Mouse (Mus musculus) limb, embryonic 13.5 days (tissue): ENCODE measurements at regions not wholly inside any gene's neighbourhood (a gene's known extent, or its start where the extent isn't known, plus 50 kb on each side); places are given as distances from the start of the nearest gene placed in this dataset.

Experiments
- ATAC-seq: fragments of 200-750 bp; cut with Nextera tagmentation; 2 replicates; pipeline ENCODE4 v1.8.0; 2017; ENCODE audit warnings: low read depth, moderate number of reproducible peaks, moderate TSS enrichment; ENCODE audit not compliant: low FRiP score
- H3K27ac ChIP-seq: fragments of 300-500 bp; sonication (generic); 2 replicates; pipeline ENCODE4 v1.5.1; 2015; ENCODE audit warnings: inconsistent platforms, mild to moderate bottlenecking, moderate library complexity
- H3K27me3 ChIP-seq: fragments of 300-500 bp; sonication (generic); 2 replicates; pipeline ENCODE4 v1.6.1; 2015; ENCODE audit warnings: mild to moderate bottlenecking, inconsistent platforms
- H3K36me3 ChIP-seq: fragments of 300-500 bp; sonication (generic); 2 replicates; pipeline ENCODE4 v1.6.1; 2015; ENCODE audit warnings: inconsistent platforms, mild to moderate bottlenecking, moderate library complexity
- H3K4me1 ChIP-seq: fragments of 300-500 bp; sonication (generic); 2 replicates; pipeline ENCODE4 v1.6.1; 2015; ENCODE audit warnings: inconsistent platforms
- H3K4me2 ChIP-seq: fragments of 300-500 bp; sonication (generic); replicated peaks from 2 replicates; pipeline ENCODE4 v1.6.1; 2015; ENCODE audit warnings: inconsistent platforms, mild to moderate bottlenecking, moderate library complexity
- H3K4me3 ChIP-seq: fragments of 300-500 bp; sonication (generic); 2 replicates; pipeline ENCODE4 v1.5.1; 2015; ENCODE audit warnings: moderate library complexity, mild to moderate bottlenecking, inconsistent platforms
- H3K9ac ChIP-seq: fragments of 300-500 bp; sonication (generic); 2 replicates; pipeline ENCODE4 v1.6.1; 2015; ENCODE audit warnings: mild to moderate bottlenecking, inconsistent platforms
- H3K9me3 ChIP-seq: fragments of 300-500 bp; sonication (generic); 2 replicates; pipeline ENCODE4 v1.6.1; 2016; ENCODE audit warnings: inconsistent platforms
- WGBS: fragments of 180-500 bp; shearing (Covaris S2); methylation state at CpG from one replicate; pipeline ENCODE4 v1.1.7; 2015; 5-methylcytosine and 5-hydroxymethylcytosine counted together

DNA sequence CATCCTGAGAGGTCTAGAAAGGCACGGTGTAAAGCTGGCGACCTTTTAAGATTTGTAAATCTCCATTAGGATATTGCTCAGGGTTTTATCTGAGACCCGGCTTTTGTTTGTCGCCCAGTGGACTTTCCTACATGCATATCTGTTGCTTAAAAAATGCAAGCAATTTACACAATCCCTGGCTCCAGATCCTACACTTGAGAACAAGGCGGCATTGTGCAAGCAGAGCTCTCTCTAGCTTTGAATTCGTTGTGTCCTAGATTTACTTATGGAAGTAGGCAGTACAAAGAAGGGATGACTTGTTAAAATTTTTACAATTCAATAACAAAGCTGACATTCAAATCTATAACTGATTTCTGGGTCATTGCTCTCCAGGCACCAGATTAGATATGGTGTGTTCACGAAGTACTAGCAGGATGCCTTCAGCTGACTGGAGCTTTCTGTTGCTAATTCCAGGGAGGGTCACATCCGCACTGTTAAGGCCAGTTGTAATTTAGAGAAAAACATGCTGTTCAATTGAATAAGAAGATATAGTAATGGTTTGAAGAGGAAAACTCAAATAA, 62.2 kb upstream of the Teddm2 start:
- no peaks in the 10 kb centered on the region for H3K27me3 ChIP-seq
- no peaks in the 10 kb centered on the region for H3K36me3 ChIP-seq
- no peak overlapping the region for H3K27ac ChIP-seq
- ATAC-seq = no peak
- H3K4me3 ChIP-seq = no peak overlapping the region
- H3K9me3 ChIP-seq = no peaks in the 10 kb centered on the region
- WGBS = 67% methylated on average over 8 of the region's 8 CpGs
- no peak overlapping the region for H3K4me2 ChIP-seq
- peaks cover 15% of the 10 kb centered on the region for H3K4me1 ChIP-seq
- no peak overlapping the region for H3K9ac ChIP-seq

GRCm38 (mm10) chr1:153963744-153964342, 63.8 kb upstream of the Teddm2 start:
- no peak overlapping the region for H3K9ac ChIP-seq
- no peaks in the 10 kb centered on the region for H3K27me3 ChIP-seq
- WGBS = 31% methylated on average over 9 of the region's 9 CpGs
- H3K4me2 ChIP-seq = no peak overlapping the region
- H3K27ac ChIP-seq = peak overlapping the region; percentile 52; the same call in 1 of the 2 replicates
- H3K9me3 ChIP-seq = no peaks in the 10 kb centered on the region
- H3K4me1 ChIP-seq = peaks cover 15% of the 10 kb centered on the region
- ATAC-seq = no peak; the same call in 1 of the 2 replicates
- no peaks in the 10 kb centered on the region for H3K36me3 ChIP-seq
- no peak overlapping the region for H3K4me3 ChIP-seq

- H3K27me3 ChIP-seq = no peaks in the 10 kb centered on the region
- no peak overlapping the region for H3K4me3 ChIP-seq
- no peaks in the 10 kb centered on the region for H3K9me3 ChIP-seq
- H3K27ac ChIP-seq = no peak overlapping the region
- H3K36me3 ChIP-seq = no peaks in the 10 kb centered on the region
- no peak overlapping the region for H3K9ac ChIP-seq
- 86% methylated on average over 4 of the region's 4 CpGs for WGBS
- no peak for ATAC-seq
- H3K4me2 ChIP-seq = no peak overlapping the region
- H3K4me1 ChIP-seq = no peaks in the 10 kb centered on the region
These were observed 69.4 kb upstream of the Teddm2 start for GRCm38 (mm10) chr1:153969401-153969800.

DNA sequence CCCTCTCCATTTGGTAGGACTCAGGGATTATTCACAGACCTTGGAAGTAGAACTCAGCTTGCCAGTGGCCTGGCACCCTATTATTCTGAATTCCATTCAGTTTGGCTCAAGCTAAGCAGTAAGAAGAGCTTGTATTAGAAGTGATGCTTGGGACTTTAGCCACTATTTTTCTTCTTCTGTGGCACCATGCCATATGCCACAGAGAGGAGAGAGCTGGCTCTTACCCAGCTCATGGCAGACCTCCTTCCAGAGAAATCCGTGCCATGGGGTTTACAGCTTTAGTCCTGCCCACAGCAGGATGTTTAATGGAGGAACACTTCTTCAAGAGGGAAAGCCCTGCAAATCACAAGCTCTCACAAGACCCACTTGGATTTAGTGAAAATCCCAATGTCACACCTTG, 74.3 kb upstream of the Teddm2 start:
- 42% methylated on average over 1 of the region's 1 CpGs for WGBS
- Histone ChIP-seq H3K4me2 (no peak overlapping the region), H3K36me3 (no peaks in the 10 kb centered on the region), H3K27me3 (no peaks in the 10 kb centered on the region), H3K9ac (no peak overlapping the region), H3K27ac (no peak overlapping the region), H3K9me3 (no peaks in the 10 kb centered on the region), H3K4me1 (peaks cover 11% of the 10 kb centered on the region; the same call in 1 of the 2 replicates), H3K4me3 (no peak overlapping the region)
- no peak for ATAC-seq

GRCm38 (mm10) chr1:153977963-153978726, 78.1 kb upstream of the Teddm2 start:
- H3K9me3 ChIP-seq = no peaks in the 10 kb centered on the region
- ATAC-seq = no peak
- no peak overlapping the region for H3K9ac ChIP-seq
- peaks cover 11% of the 10 kb centered on the region; the same call in 1 of the 2 replicates for H3K4me1 ChIP-seq
- no peaks in the 10 kb centered on the region for H3K36me3 ChIP-seq
- H3K27me3 ChIP-seq = no peaks in the 10 kb centered on the region
- WGBS = 39% methylated on average over 5 of the region's 5 CpGs
- no peak overlapping the region for H3K4me3 ChIP-seq
- 0 out of 2 replicates have a peak overlapping the region, but pooled peaks have one; percentile 28 for H3K27ac ChIP-seq
- H3K4me2 ChIP-seq = no peak overlapping the region

DNA sequence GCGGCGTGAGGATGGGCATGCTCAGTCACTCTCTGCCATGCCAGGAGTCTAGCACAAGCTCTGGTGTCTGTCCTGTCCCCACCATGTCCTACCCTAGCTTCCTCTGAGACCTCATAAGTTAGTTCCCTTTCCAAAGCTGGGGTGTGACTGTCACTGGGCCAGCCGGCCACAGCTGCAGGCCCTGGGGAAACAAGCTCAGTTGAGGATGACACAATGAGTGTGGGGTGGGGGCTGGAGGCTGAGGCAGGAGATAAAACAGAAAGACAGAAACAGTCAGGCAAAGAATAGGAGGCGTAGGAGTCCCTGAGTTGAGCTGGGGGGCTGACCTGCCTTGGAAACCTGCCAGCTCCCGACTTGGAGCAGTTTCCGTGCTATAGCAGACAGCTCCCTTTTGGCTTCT, 80.9 kb upstream of the Teddm2 start:
- Histone ChIP-seq H3K9me3 (no peaks in the 10 kb centered on the region), H3K4me1 (peaks cover 11% of the 10 kb centered on the region; the same call in 1 of the 2 replicates), H3K4me3 (no peak overlapping the region), H3K4me2 (no peak overlapping the region), H3K36me3 (no peaks in the 10 kb centered on the region), H3K9ac (no peak overlapping the region), H3K27ac (no peak overlapping the region), H3K27me3 (no peaks in the 10 kb centered on the region)
- ATAC-seq = no peak
- WGBS = 74% methylated on average over 6 of the region's 6 CpGs

DNA sequence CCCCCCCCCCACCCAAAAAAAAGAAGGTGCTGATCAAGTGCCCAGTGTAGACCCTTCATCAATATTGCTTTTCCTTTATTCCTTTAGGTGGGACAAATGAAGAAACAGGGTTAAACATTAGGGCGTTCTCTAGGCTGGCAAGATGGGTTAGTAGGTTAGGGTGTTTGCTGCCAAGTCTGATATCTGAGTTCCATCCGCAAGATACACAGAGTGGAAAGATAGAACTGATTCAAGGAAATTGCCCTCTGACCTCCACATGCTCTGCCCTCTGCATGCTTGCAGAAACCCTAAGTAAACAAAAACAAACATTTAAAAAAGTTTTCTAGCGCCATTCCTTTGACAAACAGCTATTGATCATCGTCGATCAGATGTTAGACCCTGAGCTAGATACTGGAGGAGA, 85.6 kb upstream of the Teddm2 start:
- no peak overlapping the region for H3K4me2 ChIP-seq
- H3K9ac ChIP-seq = no peak overlapping the region
- no peaks in the 10 kb centered on the region for H3K36me3 ChIP-seq
- no peaks in the 10 kb centered on the region for H3K27me3 ChIP-seq
- ATAC-seq = no peak
- 88% methylated on average over 5 of the region's 5 CpGs for WGBS
- no peak overlapping the region for H3K4me3 ChIP-seq
- no peak overlapping the region for H3K27ac ChIP-seq
- H3K9me3 ChIP-seq = no peaks in the 10 kb centered on the region
- H3K4me1 ChIP-seq = no peaks in the 10 kb centered on the region

DNA sequence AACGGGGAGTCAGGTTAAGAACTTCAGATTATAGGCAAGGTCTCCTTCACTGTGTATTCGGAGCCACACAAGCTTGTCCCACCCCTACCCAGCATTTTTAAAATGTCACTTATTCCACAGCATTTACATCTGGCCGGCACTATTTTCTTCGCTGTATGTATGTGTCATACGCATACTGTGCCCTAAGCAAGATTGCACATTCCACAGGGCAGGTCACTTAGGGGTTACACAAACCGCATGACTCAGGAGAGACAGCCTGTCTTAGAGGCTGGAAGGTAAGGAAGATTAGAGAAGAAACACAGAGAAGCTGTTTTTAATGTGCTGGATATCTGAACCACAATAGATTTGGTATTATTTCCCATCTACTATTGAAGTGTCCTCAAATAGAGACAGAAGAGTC, 86.6 kb upstream of the Teddm2 start:
- Histone ChIP-seq H3K9ac (no peak overlapping the region), H3K4me3 (no peak overlapping the region), H3K4me2 (no peak overlapping the region), H3K27me3 (no peaks in the 10 kb centered on the region), H3K36me3 (no peaks in the 10 kb centered on the region), H3K9me3 (no peaks in the 10 kb centered on the region), H3K27ac (no peak overlapping the region), H3K4me1 (no peaks in the 10 kb centered on the region)
- 75% methylated on average over 6 of the region's 6 CpGs for WGBS
- ATAC-seq = no peak

- Histone ChIP-seq H3K27ac (no peak overlapping the region), H3K27me3 (no peaks in the 10 kb centered on the region)
These were observed 88.3 kb upstream of the Teddm2 start for GRCm38 (mm10) chr1:153988297-153988696.

GRCm38 (mm10) chr1:153990651-153991435, 90.8 kb upstream of the Teddm2 start:
- H3K27ac ChIP-seq = no peak overlapping the region
- H3K27me3 ChIP-seq = no peaks in the 10 kb centered on the region
- H3K9me3 ChIP-seq = 0 out of 2 replicates have a peak, but pooled peaks cover 7% of the 10 kb centered on the region
- ATAC-seq = no peak
- H3K9ac ChIP-seq = no peak overlapping the region
- H3K36me3 ChIP-seq = no peaks in the 10 kb centered on the region
- H3K4me1 ChIP-seq = no peaks in the 10 kb centered on the region
- no peak overlapping the region for H3K4me3 ChIP-seq
- WGBS = 84% methylated on average over 11 of the region's 11 CpGs
- no peak overlapping the region for H3K4me2 ChIP-seq

More at GRCm38 (mm10) chr1:153988297-153988696, 88.3 kb upstream of the Teddm2 start:
- H3K36me3 ChIP-seq = no peaks in the 10 kb centered on the region
- no peak for ATAC-seq
- H3K4me2 ChIP-seq = no peak overlapping the region
- no peaks in the 10 kb centered on the region for H3K4me1 ChIP-seq
- no peaks in the 10 kb centered on the region for H3K9me3 ChIP-seq
- no peak overlapping the region for H3K9ac ChIP-seq
- no peak overlapping the region for H3K4me3 ChIP-seq
- WGBS = 53% methylated on average over 2 of the region's 2 CpGs

GRCm38 (mm10) chr1:153992466-153992865, 92.4 kb upstream of the Teddm2 start:
- Histone ChIP-seq H3K4me3 (no peak overlapping the region), H3K9ac (no peak overlapping the region), H3K27ac (no peak overlapping the region), H3K27me3 (no peaks in the 10 kb centered on the region), H3K4me1 (0 out of 2 replicates have a peak, but pooled peaks cover 4% of the 10 kb centered on the region), H3K4me2 (no peak overlapping the region), H3K36me3 (no peaks in the 10 kb centered on the region), H3K9me3 (0 out of 2 replicates have a peak, but pooled peaks cover 7% of the 10 kb centered on the region)
- no peak for ATAC-seq
- 63% methylated on average over 3 of the region's 3 CpGs for WGBS

DNA sequence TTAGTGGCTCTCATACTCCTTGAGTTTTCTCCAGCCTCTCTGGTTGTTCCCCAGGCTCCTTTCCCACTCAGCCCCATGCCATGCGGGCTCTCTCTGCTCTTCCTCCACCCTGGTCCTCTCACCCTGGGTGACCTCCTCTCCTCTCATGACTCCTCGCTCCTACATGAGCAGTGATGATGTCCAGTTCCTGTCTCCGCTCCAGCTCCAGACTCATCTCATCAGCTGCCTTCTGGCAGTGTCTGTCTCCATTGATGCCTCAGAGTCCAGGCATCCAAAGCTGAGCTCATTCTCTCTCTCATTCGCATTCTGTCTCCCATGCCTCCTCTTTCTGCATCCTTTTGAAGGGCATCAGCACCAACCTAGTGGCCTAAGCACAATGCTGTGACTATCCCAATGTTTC, 94.8 kb upstream of the Teddm2 start:
- no peak for ATAC-seq
- Histone ChIP-seq H3K9me3 (0 out of 2 replicates have a peak, but pooled peaks cover 7% of the 10 kb centered on the region), H3K27ac (no peak overlapping the region), H3K36me3 (no peaks in the 10 kb centered on the region), H3K4me2 (no peak overlapping the region), H3K9ac (no peak overlapping the region), H3K4me1 (0 out of 2 replicates have a peak, but pooled peaks cover 4% of the 10 kb centered on the region), H3K4me3 (no peak overlapping the region), H3K27me3 (no peaks in the 10 kb centered on the region)
- 92% methylated on average over 4 of the region's 4 CpGs for WGBS
